Mouse (Mus musculus): ENCODE results near the gene Itga8.

- TF ChIP-seq CTCF (conservative IDR thresholded peaks at IDR 0.05; ENCODE audit: low read length) (no peak), NANOG (IDR thresholded peaks at IDR 0.05; ENCODE audit: borderline replicate concordance, low read length) (no peak), POU5F1 (IDR thresholded peaks at IDR 0.05; ENCODE audit: borderline replicate concordance, low read length) (no peak)
Measured at GRCm38 (mm10) chr2:12256635-12257317, 44.9 kb downstream of the Itga8 start.

Data from E14TG2a.4 (cell line).